Mouse (Mus musculus) stomach, embryonic 16.5 days (tissue): ENCODE results near the gene Pradc1. TPM values are rescaled to one million over a fixed set of nuclear protein-coding genes. Genes with fewer than 3 reads are reported as not detected.

Source experiments
- ATAC-seq: fragments of 200-750 bp; cut with Nextera tagmentation; 2 replicates; pipeline ENCODE4 v1.8.0; 2017; ENCODE audit warnings: moderate number of reproducible peaks, moderate TSS enrichment; ENCODE audit not compliant: insufficient read depth, low FRiP score
- H3K27ac ChIP-seq: fragments of 300-500 bp; sonication (generic); 2 replicates; pipeline ENCODE4 v1.5.1; 2014; ENCODE audit warnings: low read length
- H3K27me3 ChIP-seq: fragments of 300-500 bp; sonication (generic); 2 replicates; pipeline ENCODE4 v1.6.1; 2014; ENCODE audit warnings: low read length, control low read depth, mixed read lengths; ENCODE audit not compliant: control insufficient read depth, insufficient read depth
- H3K36me3 ChIP-seq: fragments of 300-500 bp; sonication (generic); 2 replicates; pipeline ENCODE4 v1.6.1; 2014; ENCODE audit warnings: low read length; ENCODE audit not compliant: control insufficient read depth, insufficient read depth
- H3K4me1 ChIP-seq: fragments of 300-500 bp; sonication (generic); 2 replicates; pipeline ENCODE4 v1.6.1; 2014; ENCODE audit warnings: low read length, control low read depth, mixed read lengths; ENCODE audit not compliant: control insufficient read depth, insufficient read depth
- H3K4me2 ChIP-seq: fragments of 300-500 bp; sonication (generic); 2 replicates; pipeline ENCODE4 v1.6.1; 2014; ENCODE audit warnings: low read depth, low read length, mixed read lengths
- H3K4me3 ChIP-seq: fragments of 300-500 bp; sonication (generic); replicated peaks from 2 replicates; pipeline ENCODE4 v1.5.1; 2014; ENCODE audit warnings: mild to moderate bottlenecking, low read length
- H3K9ac ChIP-seq: fragments of 300-500 bp; sonication (generic); 2 replicates; pipeline ENCODE4 v1.6.1; 2014; ENCODE audit warnings: low read length
- H3K9me3 ChIP-seq: fragments of 300-500 bp; sonication (generic); replicated peaks from 2 replicates; pipeline ENCODE4 v1.6.1; 2016; ENCODE audit warnings: low read length, control low read depth; ENCODE audit not compliant: control insufficient read depth
- WGBS: fragments of 180-500 bp; shearing (Covaris S2); extraction: QIAGEN DNeasy Blood & Tissue Kit; methylation state at CpG from one replicate; pipeline ENCODE4 v1.1.7; 2014; 5-methylcytosine and 5-hydroxymethylcytosine counted together
- polyA plus RNA-seq: library from polyadenylated mRNA; unstranded; fragments of >200 nt; fragmentation: Nextera tagmentation; extraction: Ambion mirVana; gene quantifications from 2 replicates; pipeline ENCODE4 v1.2.1, GENCODE M21; 2015

The Pradc1 gene
- 39.1 and 39.4 TPM in 2 replicates for polyA plus RNA-seq

- peak; percentile 91 for ATAC-seq
- H3K4me2 ChIP-seq: peak within 1 kb of the TSS; percentile 93
Measured at GRCm38 (mm10) chr6:85451664-85452410, at the start of gene Pradc1. Gene Pradc1, minus strand, starts transcription at chr6:85451970.

DNA sequence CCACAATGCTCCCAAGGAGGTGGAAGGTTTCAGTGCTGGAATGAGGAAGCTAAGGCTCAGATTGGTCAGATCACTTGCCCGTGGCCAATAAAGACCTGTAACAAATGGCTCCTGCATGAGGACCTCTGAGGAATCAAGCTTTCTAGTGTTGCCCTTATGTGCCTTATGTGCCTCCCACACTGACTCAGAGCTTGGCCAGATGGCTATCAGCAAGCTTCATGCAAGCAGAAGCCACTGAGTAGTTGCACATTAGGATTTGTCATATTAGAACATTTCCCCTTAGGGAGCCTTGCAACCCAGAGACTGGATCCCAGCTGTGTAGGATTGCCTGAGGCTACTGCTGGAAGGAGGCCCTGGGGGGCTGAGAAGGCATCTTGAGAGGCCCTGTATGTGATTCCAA is 48.6 kb upstream of the Pradc1 start:
- peaks cover 8% of the 10 kb centered on the region; the same call in 1 of the 2 replicates for H3K27me3 ChIP-seq
- no peak overlapping the region for H3K4me3 ChIP-seq
- no peak for ATAC-seq
- no peaks in the 10 kb centered on the region for H3K9me3 ChIP-seq
- 60% methylated on average over 1 of the region's 1 CpGs for WGBS
- H3K4me2 ChIP-seq: no peak overlapping the region
- H3K36me3 ChIP-seq: no peaks in the 10 kb centered on the region
- no peaks in the 10 kb centered on the region; the same call in 1 of the 2 replicates for H3K4me1 ChIP-seq
- H3K9ac ChIP-seq: no peak overlapping the region
- H3K27ac ChIP-seq: no peak overlapping the region

More at GRCm38 (mm10) chr6:85451664-85452410, at the start of gene Pradc1:
- peak within 1 kb of the TSS; percentile 66 for H3K4me3 ChIP-seq
- H3K4me1 ChIP-seq: peaks cover 28% of the 10 kb centered on the region
- peaks cover 5% of the 10 kb centered on the region; the same call in 1 of the 2 replicates for H3K36me3 ChIP-seq
- H3K9me3 ChIP-seq: no peaks in the 10 kb centered on the region
- WGBS: under 1% methylated on average over 54 of the region's 54 CpGs
- H3K27ac ChIP-seq: peak within 1 kb of the TSS; percentile 95
- H3K27me3 ChIP-seq: no peaks in the 10 kb centered on the region
- peak within 1 kb of the TSS; percentile 84 for H3K9ac ChIP-seq

DNA sequence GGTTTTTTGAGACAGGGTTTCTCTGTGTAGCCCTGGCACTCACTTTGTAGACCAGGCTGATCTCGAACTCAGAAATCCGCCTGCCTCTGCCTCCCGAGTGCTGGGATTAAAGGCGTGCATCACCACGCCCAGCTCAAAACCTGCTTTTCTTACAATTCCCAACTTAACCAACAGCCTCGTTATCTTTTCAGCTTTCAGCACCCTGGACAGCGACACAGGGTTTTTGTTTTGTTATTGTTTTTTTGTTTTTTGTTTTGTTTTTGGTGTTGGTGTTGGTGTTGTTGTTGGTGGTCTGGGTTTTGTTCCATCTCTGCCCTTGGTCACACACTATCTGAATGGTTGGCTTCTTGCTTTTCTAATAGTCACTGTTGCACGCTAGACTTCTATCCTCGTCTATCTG is 46.4 kb upstream of the Pradc1 start:
- WGBS: 58% methylated on average over 9 of the region's 9 CpGs

DNA sequence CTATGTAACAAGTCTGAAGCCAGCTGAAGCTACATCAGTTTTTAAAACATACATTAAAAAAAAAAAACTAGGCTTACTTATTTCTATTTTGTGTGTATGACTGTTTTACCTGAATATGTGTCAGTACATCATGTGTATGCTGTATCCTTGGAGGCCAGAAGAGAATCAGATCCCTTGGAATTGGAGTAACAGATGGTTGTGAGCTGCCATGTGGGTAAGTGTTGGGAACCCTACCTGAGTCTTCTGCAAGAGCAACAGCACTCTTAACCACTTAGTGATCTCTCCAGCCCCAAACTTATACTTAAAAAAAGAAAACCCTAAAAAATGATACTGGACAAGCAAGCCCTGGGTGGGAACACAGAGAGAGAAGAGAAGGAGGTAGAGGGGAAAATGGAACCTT is 45.2 kb upstream of the Pradc1 start:
- Histone ChIP-seq H3K9ac (no peak overlapping the region), H3K9me3 (no peaks in the 10 kb centered on the region), H3K36me3 (no peaks in the 10 kb centered on the region), H3K4me2 (no peak overlapping the region), H3K4me1 (no peaks in the 10 kb centered on the region; the same call in 1 of the 2 replicates), H3K4me3 (no peak overlapping the region), H3K27ac (no peak overlapping the region), H3K27me3 (no peaks in the 10 kb centered on the region)
- no peak for ATAC-seq

More for the DNA sequence above, 46.4 kb upstream of the Pradc1 start:
- Histone ChIP-seq H3K4me3 (no peak overlapping the region), H3K4me1 (no peaks in the 10 kb centered on the region; the same call in 1 of the 2 replicates), H3K27me3 (no peaks in the 10 kb centered on the region), H3K9me3 (no peaks in the 10 kb centered on the region), H3K4me2 (no peak overlapping the region), H3K36me3 (no peaks in the 10 kb centered on the region), H3K27ac (no peak overlapping the region), H3K9ac (no peak overlapping the region)
- ATAC-seq: no peak

- WGBS: 93% methylated on average over 3 of the region's 3 CpGs
- no peaks in the 10 kb centered on the region for H3K9me3 ChIP-seq
Measured at GRCm38 (mm10) chr6:85491606-85492005, 39.8 kb upstream of the Pradc1 start.

GRCm38 (mm10) chr6:85490252-85490651 is 38.5 kb upstream of the Pradc1 start:
- H3K36me3 ChIP-seq: no peaks in the 10 kb centered on the region
- H3K27me3 ChIP-seq: peaks cover 1% of the 10 kb centered on the region; the same call in 1 of the 2 replicates
- whole genome bisulfite sequencing: 83% methylated on average over 4 of the region's 4 CpGs
- H3K9ac ChIP-seq: no peak overlapping the region
- H3K4me1 ChIP-seq: no peaks in the 10 kb centered on the region
- H3K4me2 ChIP-seq: peak overlapping the region; percentile 25; the same call in 1 of the 2 replicates
- no peak for ATAC-seq
- no peaks in the 10 kb centered on the region for H3K9me3 ChIP-seq
- no peak overlapping the region for H3K27ac ChIP-seq
- no peak overlapping the region for H3K4me3 ChIP-seq

More at GRCm38 (mm10) chr6:85491606-85492005, 39.8 kb upstream of the Pradc1 start:
- no peak for ATAC-seq
- no peak overlapping the region for H3K4me2 ChIP-seq
- no peaks in the 10 kb centered on the region for H3K27me3 ChIP-seq
- H3K27ac ChIP-seq: no peak overlapping the region
- H3K36me3 ChIP-seq: no peaks in the 10 kb centered on the region
- no peak overlapping the region for H3K9ac ChIP-seq
- H3K4me1 ChIP-seq: no peaks in the 10 kb centered on the region
- H3K4me3 ChIP-seq: no peak overlapping the region

- 49% methylated on average over 3 of the region's 3 CpGs for WGBS
- H3K36me3 ChIP-seq: no peaks in the 10 kb centered on the region
- H3K27me3 ChIP-seq: peaks cover 6% of the 10 kb centered on the region
- H3K9ac ChIP-seq: no peak overlapping the region
- H3K9me3 ChIP-seq: no peaks in the 10 kb centered on the region
- peak; percentile 77; the same call in 1 of the 2 replicates for ATAC-seq
- H3K27ac ChIP-seq: 0 out of 2 replicates have a peak overlapping the region, but pooled peaks have one; percentile 6
- peak overlapping the region; percentile 25; the same call in 1 of the 2 replicates for H3K4me2 ChIP-seq
- H3K4me3 ChIP-seq: no peak overlapping the region
- H3K4me1 ChIP-seq: peaks cover under 1% of the 10 kb centered on the region; the same call in 1 of the 2 replicates
Measured at GRCm38 (mm10) chr6:85489717-85490116, 37.9 kb upstream of the Pradc1 start.

- WGBS: 83% methylated on average over 4 of the region's 4 CpGs
- no peaks in the 10 kb centered on the region for H3K9me3 ChIP-seq
- H3K27me3 ChIP-seq: peaks cover 19% of the 10 kb centered on the region
- H3K4me3 ChIP-seq: no peak overlapping the region
- H3K4me2 ChIP-seq: no peak overlapping the region
- H3K36me3 ChIP-seq: no peaks in the 10 kb centered on the region
- H3K27ac ChIP-seq: no peak overlapping the region
- H3K4me1 ChIP-seq: peaks cover 6% of the 10 kb centered on the region; the same call in 1 of the 2 replicates
- no peak for ATAC-seq
- no peak overlapping the region for H3K9ac ChIP-seq
Measured at GRCm38 (mm10) chr6:85488510-85488909, 36.7 kb upstream of the Pradc1 start.

DNA sequence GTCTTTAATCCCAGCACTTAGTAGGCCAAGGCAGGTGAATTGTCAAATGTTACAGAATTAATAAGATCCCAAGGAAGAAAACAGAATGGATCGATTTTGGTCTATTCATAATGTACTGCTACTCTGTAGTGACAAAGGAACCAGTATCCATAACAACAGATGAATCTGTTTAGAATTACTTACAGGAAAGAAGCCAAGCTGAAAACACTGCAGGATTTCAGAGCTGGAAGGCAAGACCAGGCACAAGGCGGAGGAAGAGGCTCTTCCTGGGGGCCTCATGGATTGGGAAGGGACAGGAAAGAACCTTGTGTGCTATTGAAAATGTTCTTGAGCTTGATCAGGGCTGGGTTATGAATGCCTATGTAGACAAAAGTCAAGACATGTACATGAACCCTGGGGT is 34.0 kb upstream of the Pradc1 start:
- no peak for ATAC-seq
- WGBS: 75% methylated on average over 2 of the region's 2 CpGs
- peaks cover 6% of the 10 kb centered on the region; the same call in 1 of the 2 replicates for H3K4me1 ChIP-seq
- H3K4me2 ChIP-seq: no peak overlapping the region
- H3K27ac ChIP-seq: no peak overlapping the region
- no peaks in the 10 kb centered on the region for H3K36me3 ChIP-seq
- H3K4me3 ChIP-seq: no peak overlapping the region
- peaks cover 24% of the 10 kb centered on the region for H3K27me3 ChIP-seq
- no peak overlapping the region for H3K9ac ChIP-seq
- H3K9me3 ChIP-seq: no peaks in the 10 kb centered on the region
